Mouse (Mus musculus): Measurements from ENCODE around the gene Limch1. TPM values are rescaled to one million over a fixed set of nuclear protein-coding genes. Genes with fewer than 3 reads are reported as not detected.
A peak's percentile ranks its signal among the peaks of the same experiment; 100 is the strongest.

Limch1 gene
- polyA plus RNA-seq, 1 experiment from 2014 or later = 37.5 TPM

DNA sequence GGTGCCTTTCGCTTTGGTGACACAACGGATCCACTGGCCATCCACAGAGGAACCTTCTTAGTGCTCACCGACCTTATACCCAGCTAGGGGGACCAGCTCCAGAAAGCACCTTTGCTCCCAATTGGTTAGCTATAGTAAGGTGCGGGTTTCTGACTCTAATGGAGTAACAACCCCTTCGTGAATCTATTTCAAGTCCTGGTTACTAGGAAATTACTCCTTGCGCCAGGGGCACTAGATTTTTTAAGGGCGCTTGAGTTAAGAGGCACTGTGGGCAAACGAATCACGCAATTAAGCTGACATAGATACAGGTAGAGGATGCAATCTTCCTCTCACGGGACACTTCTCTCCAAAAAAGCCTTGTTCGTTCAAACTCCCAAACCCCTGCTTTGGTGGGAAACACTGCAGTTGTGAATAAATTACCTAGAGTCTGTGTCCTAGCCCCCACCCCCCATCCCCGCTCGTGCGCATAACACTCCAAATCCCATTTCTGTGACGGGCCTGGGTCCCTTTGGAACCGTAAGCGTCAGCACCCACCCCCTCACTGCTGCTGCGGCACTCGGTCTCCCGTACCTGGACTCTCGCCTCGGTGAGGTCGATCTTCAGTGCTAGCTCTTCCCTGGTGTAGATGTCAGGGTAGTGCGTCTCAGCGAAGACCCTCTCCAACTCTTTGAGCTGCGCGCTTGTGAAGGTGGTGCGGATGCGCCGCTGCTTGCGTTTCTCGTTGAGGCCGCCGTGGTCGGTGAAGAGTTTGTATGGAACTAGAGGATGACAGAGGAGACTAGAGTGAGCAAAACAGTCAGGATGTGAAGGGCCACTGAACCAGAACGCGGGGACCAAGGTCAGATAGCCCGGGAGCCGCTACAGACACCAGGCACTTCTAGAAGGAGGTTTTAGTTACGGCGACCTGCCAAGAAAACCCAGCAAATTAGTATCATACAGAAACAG is 351.8 kb downstream of the Limch1 start:
- Histone ChIP-seq H3K27me3 (ENCODE audit: insufficient read depth, low read length) (peaks cover 93% of the 10 kb centered on the region), H3K36me3 (ENCODE audit: insufficient read depth, low read length) (no peaks in the 10 kb centered on the region), H3K9me3 (ENCODE audit: low read length) (no peaks in the 10 kb centered on the region), H3K4me1 (ENCODE audit: insufficient read depth, low read length) (peaks cover 7% of the 10 kb centered on the region; the same call in 1 of the 2 replicates), H3K4me2 (replicated peaks; ENCODE audit: low read depth, low read length) (no peak overlapping the region), H3K27ac (ENCODE audit: low read length) (no peak overlapping the region), H3K9ac (replicated peaks; ENCODE audit: low read length) (no peak overlapping the region), H3K4me3 (ENCODE audit: low read length) (no peak overlapping the region)
- under 1% methylated on average over 41 of the region's 41 CpGs for WGBS
- ATAC-seq (ENCODE audit: low FRiP score, low TSS enrichment) = no peak

DNA sequence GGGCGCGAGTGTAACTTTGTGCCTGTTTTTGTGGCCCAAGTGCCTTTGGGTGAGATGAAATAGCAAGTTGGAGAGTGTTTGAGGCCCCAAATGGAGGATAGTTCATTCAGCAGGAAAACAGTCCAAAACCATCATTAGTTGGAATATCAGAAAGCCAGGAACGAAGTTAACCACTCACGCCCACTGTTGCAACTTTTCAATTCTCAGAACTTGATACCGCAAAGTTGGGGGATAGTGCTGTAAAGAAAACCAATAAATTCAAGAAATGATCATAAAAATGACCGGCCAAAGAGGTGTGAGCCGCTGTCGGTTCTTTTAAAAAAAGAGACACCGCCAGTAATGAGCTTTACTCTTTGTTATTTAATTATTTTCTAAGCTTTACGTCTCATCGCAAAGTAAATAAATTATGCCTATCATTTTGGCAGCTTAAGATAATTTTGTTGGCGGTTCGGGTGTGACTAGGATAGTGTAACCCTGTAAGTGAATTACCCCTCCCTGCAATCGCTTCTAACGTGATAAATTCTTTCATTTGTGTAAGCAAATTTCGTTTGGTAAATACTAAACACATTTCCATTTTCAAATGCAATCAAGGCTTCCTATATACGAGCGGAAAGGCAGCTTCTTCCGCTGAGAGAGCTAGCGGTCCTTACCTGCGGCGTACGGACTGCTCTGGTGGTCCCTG is 352.6 kb downstream of the Limch1 start:
- H3K9ac ChIP-seq (replicated peaks; ENCODE audit: low read length) = no peak overlapping the region
- no peaks in the 10 kb centered on the region for H3K9me3 ChIP-seq (ENCODE audit: low read length)
- no peak for ATAC-seq (ENCODE audit: low FRiP score, low TSS enrichment)
- peaks cover 96% of the 10 kb centered on the region for H3K27me3 ChIP-seq (ENCODE audit: insufficient read depth, low read length)
- no peaks in the 10 kb centered on the region for H3K36me3 ChIP-seq (ENCODE audit: insufficient read depth, low read length)
- H3K4me3 ChIP-seq (ENCODE audit: low read length) = no peak overlapping the region
- no peak overlapping the region for H3K27ac ChIP-seq (ENCODE audit: low read length)
- 2% methylated on average over 23 of the region's 23 CpGs for WGBS
- H3K4me1 ChIP-seq (ENCODE audit: insufficient read depth, low read length) = peaks cover 7% of the 10 kb centered on the region; the same call in 1 of the 2 replicates
- no peak overlapping the region for H3K4me2 ChIP-seq (replicated peaks; ENCODE audit: low read depth, low read length)

DNA sequence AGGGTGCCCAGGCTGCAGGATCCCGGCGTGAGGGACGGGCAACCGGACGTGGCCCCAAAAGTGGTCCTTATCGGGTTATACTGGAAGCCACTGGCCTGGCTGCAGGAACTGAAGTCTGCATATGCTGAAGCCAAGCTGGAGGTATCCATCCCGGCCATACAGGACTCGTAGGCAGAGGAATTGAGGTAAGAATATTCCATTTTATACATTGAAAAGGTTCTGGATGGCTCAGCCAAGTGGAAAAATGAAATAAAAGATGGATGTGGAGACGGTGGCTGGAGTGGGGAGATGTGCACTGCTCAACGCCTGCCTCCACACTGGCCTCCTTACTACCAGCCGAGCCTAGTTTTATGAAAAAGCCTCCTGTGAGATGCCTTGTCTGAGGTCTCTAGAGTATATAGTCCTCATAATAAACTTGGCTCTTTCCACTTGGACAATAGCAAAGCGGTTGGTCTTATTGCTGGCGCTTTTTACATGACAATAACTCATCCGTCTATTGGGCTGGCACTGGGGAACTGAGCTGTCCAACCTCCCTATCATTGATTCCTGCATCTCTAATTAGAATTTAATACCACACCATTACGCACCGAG is 353.2 kb downstream of the Limch1 start, which contains the start of gene Phox2b:
Gene Phox2b (minus strand): TSS at position 569 of the 591 bp plus-strand sequence.
- 0 out of 2 replicates have a peak, but pooled peaks have one; percentile 8 for ATAC-seq (ENCODE audit: low FRiP score, low TSS enrichment)
- H3K27me3 ChIP-seq (ENCODE audit: insufficient read depth, low read length) = peaks cover 96% of the 10 kb centered on the region

DNA sequence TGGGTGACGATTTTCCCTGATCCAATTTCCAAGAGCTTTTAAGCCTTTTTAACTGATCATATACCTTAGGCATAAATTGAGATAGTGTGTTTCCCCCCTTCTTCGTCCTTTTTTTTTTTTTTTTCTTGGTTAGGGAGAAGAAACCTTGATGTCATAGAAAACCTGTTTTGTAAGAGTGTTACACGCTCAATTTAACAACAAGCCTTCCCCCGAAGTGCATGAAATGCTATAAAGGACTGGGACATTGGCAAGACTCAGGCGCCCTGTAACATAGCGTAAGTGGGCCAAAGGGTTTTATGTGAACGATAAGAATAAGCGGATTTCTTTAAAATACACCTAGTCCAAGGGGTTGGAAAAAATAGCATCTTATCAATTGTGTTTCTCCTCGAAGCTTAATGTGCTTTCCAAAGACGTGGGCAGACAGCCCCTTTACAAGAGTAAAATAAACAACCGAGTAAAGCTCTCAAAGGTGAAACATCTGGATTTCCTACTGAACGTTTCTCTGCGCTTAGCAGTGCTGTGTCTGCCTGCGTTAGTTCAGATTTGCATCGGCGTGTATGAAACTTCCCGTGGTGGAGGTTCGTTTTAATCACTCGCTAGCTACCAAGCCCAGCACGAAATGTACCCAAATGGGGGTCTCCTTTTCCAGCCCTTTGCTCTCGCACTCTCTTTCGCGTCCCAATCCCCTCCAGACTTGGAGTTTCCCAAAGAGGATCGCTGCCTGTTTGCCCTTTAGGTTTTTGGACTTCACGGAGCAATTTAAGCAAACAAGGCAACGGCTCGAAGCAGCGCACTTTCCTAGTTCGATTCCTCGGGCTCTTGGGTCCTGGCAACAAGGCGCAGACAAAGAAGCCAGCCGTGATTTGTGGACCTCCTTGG is 354.0 kb downstream of the Limch1 start:
- Histone ChIP-seq H3K9me3 (ENCODE audit: low read length) (no peaks in the 10 kb centered on the region), H3K27me3 (ENCODE audit: insufficient read depth, low read length) (peaks cover 97% of the 10 kb centered on the region), H3K27ac (ENCODE audit: low read length) (no peak overlapping the region), H3K9ac (replicated peaks; ENCODE audit: low read length) (no peak overlapping the region), H3K4me1 (ENCODE audit: insufficient read depth, low read length) (peaks cover 7% of the 10 kb centered on the region; the same call in 1 of the 2 replicates), H3K4me2 (replicated peaks; ENCODE audit: low read depth, low read length) (no peak overlapping the region), H3K4me3 (ENCODE audit: low read length) (no peak overlapping the region), H3K36me3 (ENCODE audit: insufficient read depth, low read length) (no peaks in the 10 kb centered on the region)
- WGBS = 2% methylated on average over 32 of the region's 32 CpGs
- no peak for ATAC-seq (ENCODE audit: low FRiP score, low TSS enrichment)

More for the DNA sequence above, 353.2 kb downstream of the Limch1 start, which contains the start of gene Phox2b:
- Histone ChIP-seq H3K27ac (ENCODE audit: low read length) (no peak within 1 kb of the TSS), H3K9ac (replicated peaks; ENCODE audit: low read length) (no peak within 1 kb of the TSS), H3K4me3 (ENCODE audit: low read length) (no peak within 1 kb of the TSS), H3K9me3 (ENCODE audit: low read length) (no peaks in the 10 kb centered on the region), H3K4me2 (replicated peaks; ENCODE audit: low read depth, low read length) (no peak within 1 kb of the TSS), H3K4me1 (ENCODE audit: insufficient read depth, low read length) (peaks cover 7% of the 10 kb centered on the region; the same call in 1 of the 2 replicates), H3K36me3 (ENCODE audit: insufficient read depth, low read length) (no peaks in the 10 kb centered on the region)
- WGBS = 2% methylated on average over 16 of the region's 16 CpGs

DNA sequence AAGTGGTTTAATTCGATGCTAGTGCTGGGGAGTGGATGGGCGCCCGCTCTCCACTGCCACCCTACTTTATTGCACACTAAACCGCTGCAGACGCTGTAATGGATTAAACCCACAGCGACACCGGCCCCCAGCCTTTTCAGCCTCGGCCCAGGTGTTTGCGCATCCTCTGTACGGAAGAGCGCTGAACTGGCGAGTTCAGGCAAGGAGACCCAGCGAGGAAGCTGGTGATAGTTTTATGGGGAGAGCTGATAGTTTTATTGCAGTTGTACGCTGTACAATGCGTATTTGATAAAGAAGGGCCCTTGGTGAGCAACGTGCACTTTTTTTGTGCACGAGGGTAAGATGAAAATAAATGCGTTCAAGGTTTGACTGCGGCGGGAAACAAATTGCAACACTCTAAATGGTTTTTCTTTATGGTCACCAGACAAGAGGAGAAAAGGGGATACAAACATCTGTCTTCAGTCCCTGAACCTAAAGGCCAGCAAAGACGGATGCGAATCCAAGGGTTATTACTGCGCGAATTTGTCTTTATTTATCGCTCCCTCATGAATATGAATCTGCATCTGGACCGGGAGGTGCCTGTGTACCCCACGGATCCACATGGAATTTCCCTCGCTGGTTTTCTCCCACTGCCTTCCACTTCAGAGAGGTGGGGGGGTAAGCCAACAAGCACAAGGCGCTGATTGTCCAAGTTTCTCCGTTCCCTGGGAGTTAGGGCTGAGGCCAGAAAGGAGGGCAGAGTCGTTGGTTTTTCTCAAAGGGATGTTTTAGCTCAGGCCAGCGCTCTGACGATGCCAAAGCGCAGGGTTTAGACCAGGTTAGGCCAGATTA is 355.2 kb downstream of the Limch1 start:
- H3K27ac ChIP-seq (ENCODE audit: low read length) = no peak overlapping the region

DNA sequence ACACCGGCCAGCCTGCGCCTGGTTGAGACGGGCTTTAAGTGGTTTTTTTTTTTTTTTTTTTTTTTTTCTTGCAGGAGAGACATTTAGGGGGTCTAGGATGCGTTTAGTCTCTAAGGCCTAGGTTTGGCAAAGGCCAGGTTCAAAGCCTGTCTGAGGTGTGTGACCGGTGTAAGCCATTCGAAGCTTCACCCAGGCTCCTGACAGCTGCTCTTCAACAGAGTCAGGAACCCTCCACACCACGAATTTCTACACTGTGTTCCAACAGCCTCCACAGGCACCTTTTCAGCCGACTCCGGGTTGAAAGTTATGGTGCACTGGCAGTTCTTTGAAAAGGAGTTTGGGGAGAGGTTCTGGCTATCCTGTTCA is 355.8 kb downstream of the Limch1 start:
- no peak for ATAC-seq (ENCODE audit: low FRiP score, low TSS enrichment)
- Histone ChIP-seq H3K9ac (replicated peaks; ENCODE audit: low read length) (no peak overlapping the region), H3K9me3 (ENCODE audit: low read length) (no peaks in the 10 kb centered on the region), H3K27me3 (ENCODE audit: insufficient read depth, low read length) (peaks cover 95% of the 10 kb centered on the region), H3K4me3 (ENCODE audit: low read length) (no peak overlapping the region), H3K27ac (ENCODE audit: low read length) (no peak overlapping the region), H3K4me1 (ENCODE audit: insufficient read depth, low read length) (0 out of 2 replicates have a peak, but pooled peaks cover under 1% of the 10 kb centered on the region), H3K4me2 (replicated peaks; ENCODE audit: low read depth, low read length) (no peak overlapping the region), H3K36me3 (ENCODE audit: insufficient read depth, low read length) (no peaks in the 10 kb centered on the region)
- WGBS = 6% methylated on average over 9 of the region's 9 CpGs

More for the DNA sequence above, 355.2 kb downstream of the Limch1 start:
- H3K36me3 ChIP-seq (ENCODE audit: insufficient read depth, low read length) = no peaks in the 10 kb centered on the region
- H3K4me1 ChIP-seq (ENCODE audit: insufficient read depth, low read length) = peaks cover 7% of the 10 kb centered on the region; the same call in 1 of the 2 replicates
- 2% methylated on average over 34 of the region's 34 CpGs for WGBS
- peaks cover 95% of the 10 kb centered on the region for H3K27me3 ChIP-seq (ENCODE audit: insufficient read depth, low read length)
- no peak overlapping the region for H3K4me3 ChIP-seq (ENCODE audit: low read length)
- no peak for ATAC-seq (ENCODE audit: low FRiP score, low TSS enrichment)
- no peak overlapping the region for H3K9ac ChIP-seq (replicated peaks; ENCODE audit: low read length)
- no peak overlapping the region for H3K4me2 ChIP-seq (replicated peaks; ENCODE audit: low read depth, low read length)
- no peaks in the 10 kb centered on the region for H3K9me3 ChIP-seq (ENCODE audit: low read length)

DNA sequence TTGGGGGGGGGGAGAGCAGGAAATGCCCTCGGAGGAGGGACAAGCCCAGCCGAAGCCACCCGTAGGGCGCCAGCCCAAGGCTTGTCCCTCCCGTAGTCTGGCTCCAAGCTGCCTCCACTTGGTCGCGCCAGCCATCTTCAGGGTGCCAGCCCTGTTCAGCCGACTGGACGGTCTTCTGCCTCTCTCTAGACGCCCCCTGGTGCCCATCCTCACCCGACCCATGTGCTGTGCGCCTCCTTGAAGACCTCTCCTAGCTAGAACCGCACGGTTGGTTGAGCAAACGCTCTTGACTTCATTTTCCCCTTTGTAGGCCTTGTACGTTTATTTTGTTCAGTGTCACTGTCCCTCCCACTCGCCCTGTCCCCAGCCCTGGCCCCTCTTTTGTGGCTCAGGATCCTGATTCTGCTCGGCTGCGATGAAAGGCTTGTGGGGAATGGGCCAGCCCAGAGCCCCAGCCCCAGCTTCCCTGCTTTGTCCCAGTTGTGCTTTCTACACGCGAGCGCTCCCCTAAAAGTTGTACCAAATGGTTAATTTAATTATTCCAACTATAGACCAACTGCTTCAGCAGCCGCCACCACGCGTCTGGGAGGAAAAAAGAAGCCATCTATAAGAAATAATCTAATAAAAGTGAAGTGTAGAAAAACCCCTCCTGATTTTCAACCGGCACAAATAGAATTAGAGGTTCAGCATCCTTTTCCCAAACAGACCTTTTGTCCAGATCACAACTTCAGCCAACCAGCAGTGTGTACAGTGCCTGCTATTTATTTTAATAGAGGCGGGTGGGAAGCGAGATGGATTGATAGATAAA is 356.4 kb downstream of the Limch1 start:
- Histone ChIP-seq H3K4me2 (replicated peaks; ENCODE audit: low read depth, low read length) (no peak overlapping the region), H3K27ac (ENCODE audit: low read length) (no peak overlapping the region), H3K27me3 (ENCODE audit: insufficient read depth, low read length) (peaks cover 95% of the 10 kb centered on the region), H3K9ac (replicated peaks; ENCODE audit: low read length) (no peak overlapping the region), H3K9me3 (ENCODE audit: low read length) (no peaks in the 10 kb centered on the region), H3K4me1 (ENCODE audit: insufficient read depth, low read length) (no peaks in the 10 kb centered on the region), H3K36me3 (ENCODE audit: insufficient read depth, low read length) (no peaks in the 10 kb centered on the region), H3K4me3 (ENCODE audit: low read length) (no peak overlapping the region)
- 5% methylated on average over 28 of the region's 28 CpGs for WGBS
- peak; percentile 73 for ATAC-seq (ENCODE audit: low FRiP score, low TSS enrichment)

DNA sequence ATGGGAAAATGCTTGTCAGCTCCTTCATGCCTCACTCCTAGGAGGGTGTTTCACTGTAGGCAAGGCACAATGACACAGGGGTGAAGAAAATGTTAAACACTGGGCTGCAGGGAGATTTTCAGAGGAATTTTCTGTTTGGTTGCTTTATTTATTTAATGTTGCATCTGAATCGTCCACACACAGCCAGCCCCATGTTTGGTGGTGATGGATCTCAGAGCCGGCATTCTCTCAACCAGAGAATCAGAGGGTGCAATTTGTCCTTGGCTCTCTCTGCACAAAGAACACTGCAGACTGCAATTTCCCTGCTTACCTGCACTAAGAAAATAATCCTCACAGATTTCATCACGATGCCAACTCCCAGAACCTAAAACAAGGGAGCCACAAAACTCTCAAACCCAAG is 357.4 kb downstream of the Limch1 start:
- Histone ChIP-seq H3K4me2 (replicated peaks; ENCODE audit: low read depth, low read length) (no peak overlapping the region), H3K9me3 (ENCODE audit: low read length) (no peaks in the 10 kb centered on the region), H3K9ac (replicated peaks; ENCODE audit: low read length) (no peak overlapping the region), H3K27ac (ENCODE audit: low read length) (no peak overlapping the region), H3K27me3 (ENCODE audit: insufficient read depth, low read length) (peaks cover 91% of the 10 kb centered on the region), H3K36me3 (ENCODE audit: insufficient read depth, low read length) (no peaks in the 10 kb centered on the region), H3K4me1 (ENCODE audit: insufficient read depth, low read length) (no peaks in the 10 kb centered on the region), H3K4me3 (ENCODE audit: low read length) (no peak overlapping the region)
- no peak for ATAC-seq (ENCODE audit: low FRiP score, low TSS enrichment)
- 13% methylated on average over 3 of the region's 3 CpGs for WGBS
